Mouse (Mus musculus): Measurements from ENCODE around the gene Suclg2.

- TF ChIP-seq POLR2A (IDR thresholded peaks at IDR 0.05; ENCODE audit: low read depth, low read length) (no peak), CTCF (IDR thresholded peaks at IDR 0.05; ENCODE audit: extremely low read depth, insufficient read depth, insufficient read length, insufficient replicate concordance) (no peak)
Measured at GRCm38 (mm10) chr6:95729399-95729798, 10.8 kb upstream of the Suclg2 start.

All from spleen, adult 2 months (tissue).